Comparison of ENCODE assay signal across 7 mouse cellular contexts in the genomic region with DNA sequence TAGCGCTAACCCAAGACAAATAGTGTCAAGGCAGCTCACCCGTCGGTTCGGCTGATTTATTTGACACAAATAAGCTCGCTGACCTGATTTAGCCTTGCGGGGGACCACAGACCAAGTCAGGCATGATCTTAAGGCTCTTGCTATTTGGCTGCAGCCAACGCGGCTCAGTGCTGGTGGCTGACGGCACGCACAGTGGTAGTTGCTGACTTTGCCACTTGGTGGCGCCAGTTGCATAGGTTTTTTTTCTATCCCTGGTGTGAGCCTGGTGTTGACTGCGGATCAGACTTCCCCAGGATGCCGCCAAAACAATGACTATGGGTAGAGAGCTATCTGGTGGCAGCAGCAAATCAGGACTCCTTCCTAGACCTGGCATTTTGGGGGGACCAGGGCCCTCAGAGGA. TPM values are rescaled to one million over a fixed set of nuclear protein-coding genes. Genes with fewer than 3 reads are reported as not detected.
DNase-seq lines count a peak whose midpoint lies in the region; ATAC-seq lines count a peak whose summit lies in the region.

No protein-coding gene starts in this region.

- H3K4me1 ChIP-seq in embryonic facial prominence, embryonic 10.5 days: peaks cover 18% of the 10 kb centered on the region
- H3K4me1 ChIP-seq in limb, embryonic 10.5 days: peaks cover 29% of the 10 kb centered on the region
- peaks cover 13% of the 10 kb centered on the region for H3K4me1 ChIP-seq in midbrain, embryonic 14.5 days (ENCODE audit: control insufficient read depth, insufficient read depth, low read length)

- no peak overlapping the region; the same call in 1 of the 2 replicates for H3K9ac ChIP-seq in midbrain, embryonic 14.5 days (replicated peaks; ENCODE audit: low read length)

- H3K4me2 ChIP-seq in midbrain, embryonic 14.5 days (ENCODE audit: low read length): peak overlapping the region; percentile 54

- DNase-seq in adrenal gland, adult 8-10 months: peak; percentile 64
- peak; percentile 90 for DNase-seq in embryonic facial prominence, embryonic 10.5 days (ENCODE audit: low spot score)
- DNase-seq in heart, adult 11 months: peak; percentile 98
- peak; percentile 73 for DNase-seq in kidney, adult 11 months
- peak; percentile 96 for DNase-seq in limb, embryonic 10.5 days (ENCODE audit: low spot score)
- DNase-seq in midbrain, embryonic 14.5 days: peak; percentile 95
- DNase-seq in spleen, postnatal 10 days (ENCODE audit: low spot score in 2 of 2): peak; percentile 71 to 84

- peak overlapping the region; percentile 38 for H3K4me3 ChIP-seq in embryonic facial prominence, embryonic 10.5 days
- no peak overlapping the region for H3K4me3 ChIP-seq in limb, embryonic 10.5 days
- H3K4me3 ChIP-seq in midbrain, embryonic 14.5 days (replicated peaks; ENCODE audit: low read depth, low read length): peak overlapping the region; percentile 10; the same call in 1 of the 2 replicates

- no peak overlapping the region; the same call in 1 of the 2 replicates for H3K27ac ChIP-seq in embryonic facial prominence, embryonic 10.5 days (replicated peaks)
- no peak overlapping the region for H3K27ac ChIP-seq in limb, embryonic 10.5 days
- H3K27ac ChIP-seq in midbrain, embryonic 14.5 days (replicated peaks; ENCODE audit: low read depth, low read length): no peak overlapping the region

- 1% methylated on average over 13 of the region's 13 CpGs for WGBS in embryonic facial prominence, embryonic 10.5 days
- 2% methylated on average over 13 of the region's 13 CpGs for WGBS in limb, embryonic 10.5 days
- WGBS in midbrain, embryonic 14.5 days: under 1% methylated on average over 13 of the region's 13 CpGs

- peaks cover 4% of the 10 kb centered on the region for H3K36me3 ChIP-seq in embryonic facial prominence, embryonic 10.5 days (replicated peaks)
- peaks cover 2% of the 10 kb centered on the region for H3K36me3 ChIP-seq in limb, embryonic 10.5 days
- no peaks in the 10 kb centered on the region for H3K36me3 ChIP-seq in midbrain, embryonic 14.5 days (ENCODE audit: control insufficient read depth, insufficient read depth, low read length)

- H3K9me3 ChIP-seq in embryonic facial prominence, embryonic 10.5 days: no peaks in the 10 kb centered on the region
- no peaks in the 10 kb centered on the region for H3K9me3 ChIP-seq in limb, embryonic 10.5 days (replicated peaks)
- no peaks in the 10 kb centered on the region for H3K9me3 ChIP-seq in midbrain, embryonic 14.5 days (ENCODE audit: control insufficient read depth, low read length)

- peaks cover 62% of the 10 kb centered on the region for H3K27me3 ChIP-seq in embryonic facial prominence, embryonic 10.5 days (replicated peaks; ENCODE audit: low read depth, poor library complexity, severe bottlenecking)
- H3K27me3 ChIP-seq in limb, embryonic 10.5 days (ENCODE audit: low read depth, poor library complexity, severe bottlenecking): peaks cover 57% of the 10 kb centered on the region
- no peaks in the 10 kb centered on the region for H3K27me3 ChIP-seq in midbrain, embryonic 14.5 days (ENCODE audit: control insufficient read depth, insufficient read depth, low read length)

- peak; percentile 75 for ATAC-seq in midbrain, embryonic 14.5 days (ENCODE audit: low FRiP score, low TSS enrichment)

RNA-seq across cellular contexts. Expression of a gene that starts 24.0 kb away (rescaled TPM):
- 1 to 10 TPM; 7.9 to 10.0 (median 8.8) TPM for total RNA-seq in adrenal gland, adult 8-10 months (2022)
- 11.6 and 11.8 TPM in 2 replicates for polyA plus RNA-seq in embryonic facial prominence, embryonic 10.5 days (2016; fragmentation: Nextera tagmentation; extraction: Ambion mirVana)
- polyA plus RNA-seq in limb, embryonic 10.5 days (2016; fragmentation: Nextera tagmentation; extraction: Ambion mirVana): 13.7 and 14.3 TPM in 2 replicates
- polyA plus RNA-seq in midbrain, embryonic 14.5 days (2014; fragmentation: Nextera tagmentation; extraction: Ambion mirVana): 17.2 and 17.6 TPM in 2 replicates

RNA-seq across cellular contexts. Expression of a gene that starts 24.1 kb away (rescaled TPM):
- total RNA-seq in adrenal gland, adult 8-10 months (2022): 10 to 100 TPM in 1 of 4 experiments, 1 to 10 TPM in 3; 4.3 to 13.9 (median 7.0) TPM
- polyA plus RNA-seq in embryonic facial prominence, embryonic 10.5 days (2016; fragmentation: Nextera tagmentation; extraction: Ambion mirVana): 5.4 and 7.0 TPM in 2 replicates
- 4.9 and 5.5 TPM in 2 replicates for polyA plus RNA-seq in limb, embryonic 10.5 days (2016; fragmentation: Nextera tagmentation; extraction: Ambion mirVana)
- polyA plus RNA-seq in midbrain, embryonic 14.5 days (2014; fragmentation: Nextera tagmentation; extraction: Ambion mirVana): 14.8 and 16.4 TPM in 2 replicates
